Mouse (Mus musculus) intestine, embryonic 14.5 days (tissue): ENCODE data around the gene Apba3. TPM values are rescaled to one million over a fixed set of nuclear protein-coding genes. Genes with fewer than 3 reads are reported as not detected.

ENCODE experiments used
- ATAC-seq: fragments of 200-750 bp; cut with Nextera tagmentation; replicated peaks from 2 replicates; pipeline ENCODE4 v1.8.0; 2017; ENCODE audit warnings: low read depth, moderate number of reproducible peaks, moderate TSS enrichment, moderate library complexity; ENCODE audit not compliant: low FRiP score, low TSS enrichment
- DNase-seq: peaks from one replicate; pipeline ENCODE4 v3.0.0-alpha.2; 2018; ENCODE audit warnings: low spot score
- H3K27ac ChIP-seq: fragments of 300-500 bp; sonication (generic); 2 replicates; pipeline ENCODE4 v1.5.1; 2014; ENCODE audit warnings: low read depth, mild to moderate bottlenecking, control low read depth
- H3K27me3 ChIP-seq: fragments of 300-500 bp; sonication (generic); replicated peaks from 2 replicates; pipeline ENCODE4 v1.6.1; 2014; ENCODE audit warnings: low read length, control low read depth; ENCODE audit not compliant: control insufficient read depth, insufficient read depth
- H3K36me3 ChIP-seq: fragments of 300-500 bp; sonication (generic); 2 replicates; pipeline ENCODE4 v1.6.1; 2014; ENCODE audit warnings: low read length, control low read depth; ENCODE audit not compliant: control insufficient read depth, insufficient read depth
- H3K4me1 ChIP-seq: fragments of 300-500 bp; sonication (generic); replicated peaks from 2 replicates; pipeline ENCODE4 v1.6.1; 2014; ENCODE audit warnings: low read length, control low read depth, mixed read lengths; ENCODE audit not compliant: control insufficient read depth, insufficient read depth
- H3K4me2 ChIP-seq: fragments of 300-500 bp; sonication (generic); 2 replicates; pipeline ENCODE4 v1.6.1; 2014; ENCODE audit warnings: low read length
- H3K4me3 ChIP-seq: fragments of 300-500 bp; sonication (generic); 2 replicates; pipeline ENCODE4 v1.5.1; 2014; ENCODE audit warnings: low read depth, low read length, control low read depth, mixed read lengths
- H3K9ac ChIP-seq: fragments of 300-500 bp; sonication (generic); 2 replicates; pipeline ENCODE4 v1.6.1; 2014; ENCODE audit warnings: mild to moderate bottlenecking, low read length
- H3K9me3 ChIP-seq: fragments of 300-500 bp; sonication (generic); 2 replicates; pipeline ENCODE4 v1.6.1; 2016; ENCODE audit warnings: low read length, control low read depth; ENCODE audit not compliant: control insufficient read depth
- WGBS: fragments of 180-500 bp; shearing (Covaris S2); extraction: QIAGEN DNeasy Blood & Tissue Kit; methylation state at CpG from one replicate; pipeline ENCODE4 v1.1.7; 2014; 5-methylcytosine and 5-hydroxymethylcytosine counted together
- polyA plus RNA-seq: library from polyadenylated mRNA; unstranded; fragments of >200 nt; fragmentation: Nextera tagmentation; extraction: Ambion mirVana; gene quantifications from 2 replicates; pipeline ENCODE4 v1.2.1, GENCODE M21; 2014

The Apba3 gene
- polyA plus RNA-seq, 1 experiment from 2014 or later: 51.0 TPM

GRCm38 (mm10) chr10:81314201-81314600, 47.4 kb downstream of the Apba3 start:
- ATAC-seq (no peak), DNase-seq (no peak)
- H3K9me3 ChIP-seq: no peaks in the 10 kb centered on the region
- no peak overlapping the region for H3K4me3 ChIP-seq
- H3K4me1 ChIP-seq: peaks cover 13% of the 10 kb centered on the region
- H3K27ac ChIP-seq: no peak overlapping the region
- 76% methylated on average over 7 of the region's 7 CpGs for WGBS
- peaks cover 78% of the 10 kb centered on the region for H3K36me3 ChIP-seq
- no peak overlapping the region for H3K4me2 ChIP-seq
- H3K27me3 ChIP-seq: no peaks in the 10 kb centered on the region
- H3K9ac ChIP-seq: no peak overlapping the region

- Histone ChIP-seq H3K4me1 (peaks cover 21% of the 10 kb centered on the region), H3K36me3 (peaks cover 64% of the 10 kb centered on the region), H3K27ac (no peak overlapping the region), H3K9ac (no peak overlapping the region), H3K27me3 (no peaks in the 10 kb centered on the region), H3K4me3 (no peak overlapping the region), H3K9me3 (no peaks in the 10 kb centered on the region), H3K4me2 (no peak overlapping the region)
- WGBS: 93% methylated on average over 16 of the region's 16 CpGs
- DNase-seq: no peak
- no peak for ATAC-seq
Observed at GRCm38 (mm10) chr10:81315587-81315986, 48.8 kb downstream of the Apba3 start.

GRCm38 (mm10) chr10:81316338-81317060, 49.7 kb downstream of the Apba3 start:
- WGBS: 47% methylated on average over 16 of the region's 16 CpGs
- H3K4me1 ChIP-seq: peaks cover 21% of the 10 kb centered on the region
- peak overlapping the region; percentile 27; the same call in 1 of the 2 replicates for H3K9ac ChIP-seq
- peak overlapping the region; percentile 46 for H3K4me2 ChIP-seq
- DNase-seq (no peak), ATAC-seq (no peak)
- no peaks in the 10 kb centered on the region for H3K27me3 ChIP-seq
- H3K9me3 ChIP-seq: no peaks in the 10 kb centered on the region
- peak overlapping the region; percentile 20; the same call in 1 of the 2 replicates for H3K4me3 ChIP-seq
- no peak overlapping the region for H3K27ac ChIP-seq
- H3K36me3 ChIP-seq: peaks cover 55% of the 10 kb centered on the region

- Histone ChIP-seq H3K4me2 (peak overlapping the region; percentile 46), H3K36me3 (peaks cover 47% of the 10 kb centered on the region), H3K9me3 (no peaks in the 10 kb centered on the region), H3K4me1 (peaks cover 28% of the 10 kb centered on the region), H3K27me3 (no peaks in the 10 kb centered on the region), H3K27ac (no peak overlapping the region), H3K9ac (peak overlapping the region; percentile 27; the same call in 1 of the 2 replicates), H3K4me3 (peak overlapping the region; percentile 20; the same call in 1 of the 2 replicates)
- ATAC-seq: no peak
- DNase-seq: no peak
- 22% methylated on average over 20 of the region's 20 CpGs for WGBS
Observed at GRCm38 (mm10) chr10:81317273-81317672, 50.5 kb downstream of the Apba3 start.

- Histone ChIP-seq H3K27ac (peak overlapping the region; percentile 88; the same call in 1 of the 2 replicates), H3K4me3 (no peak overlapping the region), H3K4me1 (peaks cover 31% of the 10 kb centered on the region), H3K36me3 (peaks cover 47% of the 10 kb centered on the region), H3K9me3 (no peaks in the 10 kb centered on the region), H3K27me3 (no peaks in the 10 kb centered on the region), H3K4me2 (no peak overlapping the region), H3K9ac (peak overlapping the region; percentile 37; the same call in 1 of the 2 replicates)
- DNase-seq (no peak), ATAC-seq (no peak)
- WGBS: 89% methylated on average over 13 of the region's 13 CpGs
Observed at GRCm38 (mm10) chr10:81318589-81319329, 52.0 kb downstream of the Apba3 start.

GRCm38 (mm10) chr10:81319330-81319699, 52.6 kb downstream of the Apba3 start:
- no peaks in the 10 kb centered on the region for H3K9me3 ChIP-seq
- H3K27ac ChIP-seq: peak overlapping the region; percentile 88; the same call in 1 of the 2 replicates
- no peaks in the 10 kb centered on the region for H3K27me3 ChIP-seq
- DNase-seq (no peak), ATAC-seq (no peak)
- peak overlapping the region; percentile 37 for H3K9ac ChIP-seq
- peaks cover 31% of the 10 kb centered on the region for H3K4me1 ChIP-seq
- 38% methylated on average over 8 of the region's 8 CpGs for WGBS
- peaks cover 47% of the 10 kb centered on the region for H3K36me3 ChIP-seq
- H3K4me3 ChIP-seq: peak overlapping the region; percentile 97
- H3K4me2 ChIP-seq: peak overlapping the region; percentile 72

- Histone ChIP-seq H3K4me1 (peaks cover 31% of the 10 kb centered on the region), H3K27ac (peak overlapping the region; percentile 88), H3K4me2 (peak overlapping the region; percentile 72), H3K27me3 (no peaks in the 10 kb centered on the region), H3K9ac (peak overlapping the region; percentile 37), H3K4me3 (peak overlapping the region; percentile 97), H3K9me3 (no peaks in the 10 kb centered on the region), H3K36me3 (peaks cover 47% of the 10 kb centered on the region)
- DNase-seq: peak; percentile 99
- WGBS: under 1% methylated on average over 38 of the region's 38 CpGs
- ATAC-seq: no peak; the same call in none of the 2 replicates
Observed at GRCm38 (mm10) chr10:81319741-81320549, 53.2 kb downstream of the Apba3 start.
